Mouse (Mus musculus) large intestine, adult 2 months (tissue): Measurements from ENCODE around the gene Rnase1. TPM values are rescaled to one million over a fixed set of nuclear protein-coding genes. Genes with fewer than 3 reads are reported as not detected.
"Not testable (repeated sequence)": the region's sequence is repeated elsewhere in the genome, so short reads cannot be mapped to it uniquely, and the experiment has no call there.

Experiments
- DNase-seq: peaks from one replicate; pipeline ENCODE4 v3.0.0-alpha.2; 2012; ENCODE audit warnings: low read depth, low spot score
- WGBS: fragments of 180-500 bp; shearing (Covaris S2); methylation state at CpG from one replicate; pipeline ENCODE4 v1.1.7; 2018; 5-methylcytosine and 5-hydroxymethylcytosine counted together
- polyA plus RNA-seq: library from polyadenylated mRNA; depleted of rRNA; stranded (reverse); fragments of >200 nt; gene quantifications from 2 replicates; pipeline ENCODE4 v1.2.3, GENCODE M21; 2012; rRNA removed

Rnase1 gene
- polyA plus RNA-seq, 1 experiment = 17.4 TPM

DNA sequence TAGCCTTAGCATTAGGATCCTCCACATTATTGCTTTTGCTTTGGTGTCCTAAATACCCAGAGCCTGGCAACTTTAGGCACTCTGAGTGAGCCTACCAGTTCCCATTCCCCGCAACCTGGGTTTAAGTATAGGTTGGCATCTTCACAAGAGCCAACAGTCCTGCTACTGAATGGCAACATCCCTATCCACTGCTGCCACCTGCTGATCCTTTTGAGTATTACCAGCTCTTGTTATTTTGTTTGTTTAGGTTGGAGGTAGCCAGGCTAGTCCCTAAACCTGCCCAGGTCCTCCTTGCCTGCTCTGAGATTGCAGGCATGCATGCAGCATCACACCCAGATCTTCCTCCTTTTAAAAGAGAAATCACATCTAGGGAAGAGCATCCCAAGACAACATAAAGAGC, 48.3 kb downstream of the Rnase1 start:
- not testable (repeated sequence) for DNase-seq
- 15% methylated on average over 1 of the region's 1 CpGs for WGBS

DNA sequence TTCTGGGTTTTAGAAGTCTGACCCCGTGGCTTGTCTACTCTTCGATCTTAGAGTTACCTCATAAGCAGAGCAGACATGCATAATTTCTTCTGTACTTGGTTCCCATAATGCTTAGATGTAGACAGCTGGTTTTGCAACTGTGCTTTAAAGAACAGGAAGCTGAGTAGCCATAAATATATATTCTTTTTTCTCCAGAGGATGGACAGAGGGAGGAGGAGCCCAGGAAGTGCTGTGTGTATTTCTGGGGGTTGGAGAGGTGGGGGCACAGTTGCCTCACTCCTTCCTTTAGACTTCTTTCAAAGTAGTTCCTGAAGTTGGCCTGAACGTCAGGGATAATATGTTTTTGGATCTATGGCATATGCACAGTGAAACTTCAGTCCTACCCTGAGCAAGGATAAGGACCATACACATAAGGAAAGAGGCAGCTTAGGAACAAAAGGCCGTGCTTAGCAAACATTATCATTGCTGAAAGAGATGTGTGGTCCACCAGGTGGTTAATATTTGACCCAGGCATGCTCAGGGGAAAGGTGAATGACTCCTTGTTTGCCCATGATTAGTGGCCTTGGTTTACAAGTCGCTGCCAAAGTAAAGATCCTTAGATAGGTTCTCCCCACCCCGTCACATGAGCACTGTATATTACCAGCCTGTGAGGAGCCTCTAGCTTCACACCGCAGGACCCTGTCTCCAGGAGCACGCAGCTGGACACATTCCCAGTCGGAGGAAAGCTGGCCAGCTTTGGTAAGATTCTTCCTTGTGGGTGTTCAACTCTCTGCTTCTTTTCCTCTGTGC, 50.7 kb downstream of the Rnase1 start:
- 12% methylated on average over 9 of the region's 9 CpGs for WGBS
- no peak for DNase-seq

Other genes with a start within 250 kb of the Rnase1 start
- 0.71 and 2.3 TPM in 2 replicates for gene Klhl33, start 249.3 kb downstream of the Rnase1 start, polyA plus RNA-seq
- 57.4 and 75.0 TPM in 2 replicates for gene Osgep, start 221.9 kb downstream of the Rnase1 start, polyA plus RNA-seq
- gene Apex1, start 221.8 kb downstream of the Rnase1 start, polyA plus RNA-seq = 36.0 and 49.2 TPM in 2 replicates
- 52.3 and 65.7 TPM in 2 replicates for gene Pip4p1, start 215.9 kb downstream of the Rnase1 start, polyA plus RNA-seq
- gene Pnp, start 215.7 kb downstream of the Rnase1 start, polyA plus RNA-seq = 143 and 173 TPM in 2 replicates
- gene Gm49342, start 202.3 kb downstream of the Rnase1 start, polyA plus RNA-seq = 68.3 and 107 TPM in 2 replicates
- 104 and 150 TPM in 2 replicates for gene Pnp2, start 190.8 kb downstream of the Rnase1 start, polyA plus RNA-seq
- 0.11 and 0.23 TPM in 2 replicates for gene Rnase10, start 139.0 kb downstream of the Rnase1 start, polyA plus RNA-seq
- not detected in 2 replicates for gene Rnase9, start 104.9 kb downstream of the Rnase1 start, polyA plus RNA-seq
- not detected in 2 replicates for gene Rnase11, start 96.6 kb downstream of the Rnase1 start, polyA plus RNA-seq
- gene Rnase12, start 89.1 kb downstream of the Rnase1 start, polyA plus RNA-seq = 0.86 and 1.0 TPM in 2 replicates
- 0.10 TPM in 1 of 2 replicates, not detected in the other for gene Olfr750, start 72.3 kb downstream of the Rnase1 start, polyA plus RNA-seq
- 205 and 226 TPM in 2 replicates for gene Rnase4, start 55.7 kb downstream of the Rnase1 start, polyA plus RNA-seq
- gene Ang, start 55.6 kb downstream of the Rnase1 start, polyA plus RNA-seq = 47.5 and 67.8 TPM in 2 replicates
- not detected in 2 replicates for gene Eddm3b, start 32.4 kb downstream of the Rnase1 start, polyA plus RNA-seq
- gene Rnase6, start 22.9 kb downstream of the Rnase1 start, polyA plus RNA-seq = 19.4 and 23.6 TPM in 2 replicates
- gene Rnase2b, start 15.5 kb upstream of the Rnase1 start, polyA plus RNA-seq = 0.22 TPM in 1 of 2 replicates, not detected in the other
- gene Ang2, start 52.4 kb upstream of the Rnase1 start, polyA plus RNA-seq = not detected in 2 replicates
- not detected in 2 replicates for gene Ear14, start 56.6 kb upstream of the Rnase1 start, polyA plus RNA-seq
- gene Rnase2a, start 109.3 kb upstream of the Rnase1 start, polyA plus RNA-seq = not detected in 2 replicates
- not detected in 2 replicates for gene Gm7247, start 215.0 kb upstream of the Rnase1 start, polyA plus RNA-seq